Mouse (Mus musculus) embryonic facial prominence, embryonic 11.5 days (tissue): ENCODE results near the gene Sugct. TPM values are rescaled to one million over a fixed set of nuclear protein-coding genes. Genes with fewer than 3 reads are reported as not detected.

Experiments
- ATAC-seq: fragments of 200-750 bp; cut with Nextera tagmentation; replicated peaks from 2 replicates; pipeline ENCODE4 v1.8.0; 2017; ENCODE audit warnings: low read depth; ENCODE audit not compliant: insufficient number of reproducible peaks, low FRiP score, low TSS enrichment
- DNase-seq: peaks from one replicate; pipeline ENCODE4 v3.0.0-alpha.2; 2015; ENCODE audit warnings: low spot score
- H3K27ac ChIP-seq: fragments of 300-500 bp; sonication (generic); replicated peaks from 2 replicates; pipeline ENCODE4 v1.5.1; 2014; ENCODE audit warnings: mild to moderate bottlenecking, low read depth, low read length, control low read depth
- H3K27me3 ChIP-seq: fragments of 300-500 bp; sonication (generic); 2 replicates; pipeline ENCODE4 v1.6.1; 2014; ENCODE audit warnings: mild to moderate bottlenecking, low read length, moderate library complexity, mixed read lengths; ENCODE audit not compliant: control insufficient read depth, insufficient read depth
- H3K36me3 ChIP-seq: fragments of 300-500 bp; sonication (generic); replicated peaks from 2 replicates; pipeline ENCODE4 v1.6.1; 2014; ENCODE audit warnings: low read depth, mild to moderate bottlenecking, low read length, moderate library complexity, mixed read lengths; ENCODE audit not compliant: control insufficient read depth, insufficient read depth
- H3K4me1 ChIP-seq: fragments of 300-500 bp; sonication (generic); 2 replicates; pipeline ENCODE4 v1.6.1; 2014; ENCODE audit warnings: low read length, mixed read lengths; ENCODE audit not compliant: control insufficient read depth, insufficient read depth
- H3K4me2 ChIP-seq: fragments of 300-500 bp; sonication (generic); 2 replicates; pipeline ENCODE4 v1.6.1; 2014; ENCODE audit warnings: low read depth, mild to moderate bottlenecking, control low read depth, low read length, moderate library complexity
- H3K4me3 ChIP-seq: fragments of 300-500 bp; sonication (generic); 2 replicates; pipeline ENCODE4 v1.5.1; 2014; ENCODE audit warnings: low read depth, low read length, control low read depth
- H3K9ac ChIP-seq: fragments of 300-500 bp; sonication (generic); replicated peaks from 2 replicates; pipeline ENCODE4 v1.6.1; 2014; ENCODE audit warnings: mild to moderate bottlenecking, control low read depth, low read length
- H3K9me3 ChIP-seq: fragments of 300-500 bp; sonication (generic); replicated peaks from 2 replicates; pipeline ENCODE4 v1.6.1; 2016; ENCODE audit warnings: mild to moderate bottlenecking, low read length, inconsistent platforms, mixed read lengths; ENCODE audit not compliant: control insufficient read depth
- WGBS: fragments of 180-500 bp; shearing (Covaris S2); extraction: QIAGEN DNeasy Blood & Tissue Kit; methylation state at CpG from one replicate; pipeline ENCODE4 v1.1.7; 2014; 5-methylcytosine and 5-hydroxymethylcytosine counted together
- polyA plus RNA-seq: library from polyadenylated mRNA; unstranded; fragments of >200 nt; fragmentation: Nextera tagmentation; extraction: Ambion mirVana; gene quantifications from 2 replicates; pipeline ENCODE4 v1.2.1, GENCODE M21; 2014

Gene Sugct
- polyA plus RNA-seq, 1 experiment from 2014 or later = 5.2 TPM

DNA sequence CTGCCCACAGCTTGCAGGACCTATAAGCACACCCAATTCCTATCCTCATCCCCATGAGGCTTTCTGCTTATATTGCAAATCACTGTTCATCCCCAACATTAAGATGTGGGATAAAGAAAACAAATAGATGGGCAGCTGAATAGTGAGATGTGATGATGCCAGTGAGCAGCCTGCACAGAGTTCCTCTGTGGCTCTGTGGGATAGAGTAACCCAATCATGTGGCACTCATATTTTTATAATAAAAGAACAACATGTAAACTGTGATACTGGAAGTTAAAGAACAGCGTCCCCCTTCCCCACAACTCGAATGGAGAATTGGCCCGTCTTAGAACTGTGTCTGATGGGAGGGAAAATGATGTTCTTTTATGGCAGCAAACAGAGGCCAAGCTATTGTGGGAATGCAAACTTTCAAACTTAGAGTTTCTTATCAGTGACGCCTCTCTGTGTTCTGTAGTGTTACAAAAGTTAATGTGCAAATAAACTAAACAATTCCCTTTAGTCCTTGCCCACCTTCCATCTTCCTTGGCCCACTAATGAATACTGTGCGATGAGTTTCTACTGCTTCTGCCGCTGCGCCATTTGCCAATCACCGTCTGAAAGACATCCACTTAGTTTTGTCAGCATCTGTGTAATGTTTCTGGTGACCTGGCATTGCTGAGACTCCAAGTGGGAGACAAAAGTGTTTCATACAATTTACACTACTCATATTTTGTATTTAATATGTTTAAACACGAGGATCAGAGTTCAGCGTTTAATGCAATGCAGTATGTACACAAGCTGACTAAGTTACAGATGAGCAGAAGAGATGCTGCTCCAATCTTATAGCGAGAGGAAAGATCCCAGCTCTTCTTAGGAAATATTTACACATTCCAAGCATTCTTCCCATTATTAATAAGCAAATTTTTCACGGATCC lies 756.5 kb downstream of the Sugct start:
- H3K9me3 ChIP-seq = no peaks in the 10 kb centered on the region
- H3K27ac ChIP-seq = no peak overlapping the region
- no peak overlapping the region for H3K4me2 ChIP-seq
- DNase-seq (no peak), ATAC-seq (no peak)
- no peaks in the 10 kb centered on the region for H3K36me3 ChIP-seq
- no peak overlapping the region for H3K9ac ChIP-seq
- no peaks in the 10 kb centered on the region for H3K27me3 ChIP-seq
- no peaks in the 10 kb centered on the region for H3K4me1 ChIP-seq
- no peak overlapping the region for H3K4me3 ChIP-seq
- WGBS = 89% methylated on average over 12 of the region's 12 CpGs

GRCm38 (mm10) chr13:16937422-16938202 lies 757.7 kb downstream of the Sugct start:
- Histone ChIP-seq H3K4me1 (no peaks in the 10 kb centered on the region), H3K36me3 (no peaks in the 10 kb centered on the region), H3K4me3 (no peak overlapping the region), H3K9me3 (no peaks in the 10 kb centered on the region), H3K4me2 (no peak overlapping the region), H3K9ac (no peak overlapping the region), H3K27ac (no peak overlapping the region), H3K27me3 (no peaks in the 10 kb centered on the region)
- DNase-seq (no peak), ATAC-seq (no peak)
- WGBS = 83% methylated on average over 11 of the region's 11 CpGs

DNA sequence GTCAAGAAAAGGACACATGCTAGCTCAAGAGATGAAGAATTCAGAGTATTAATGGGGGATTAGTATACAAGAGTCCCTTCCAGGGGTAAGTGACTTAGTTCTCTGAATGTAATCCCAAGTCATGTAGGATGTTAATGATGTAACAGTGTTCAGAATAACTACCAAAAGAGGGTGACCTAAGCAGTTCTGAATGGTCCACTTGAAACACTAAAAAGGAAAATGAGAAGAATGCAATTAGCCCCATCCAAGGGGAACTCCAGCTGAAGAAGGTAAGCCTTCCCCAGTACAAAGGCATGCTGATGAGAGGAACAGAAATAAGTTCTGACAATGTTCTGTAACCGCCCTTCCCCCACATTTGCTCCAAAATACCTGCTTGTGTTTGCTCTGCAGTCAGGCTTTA lies 760.3 kb downstream of the Sugct start:
- no peak overlapping the region for H3K4me2 ChIP-seq
- no peak overlapping the region for H3K27ac ChIP-seq
- H3K36me3 ChIP-seq = no peaks in the 10 kb centered on the region
- no peak overlapping the region for H3K9ac ChIP-seq
- no peaks in the 10 kb centered on the region for H3K4me1 ChIP-seq
- DNase-seq (no peak), ATAC-seq (no peak)
- no peaks in the 10 kb centered on the region for H3K27me3 ChIP-seq
- no peaks in the 10 kb centered on the region for H3K9me3 ChIP-seq
- 75% methylated on average over 1 of the region's 1 CpGs for WGBS
- no peak overlapping the region for H3K4me3 ChIP-seq

DNA sequence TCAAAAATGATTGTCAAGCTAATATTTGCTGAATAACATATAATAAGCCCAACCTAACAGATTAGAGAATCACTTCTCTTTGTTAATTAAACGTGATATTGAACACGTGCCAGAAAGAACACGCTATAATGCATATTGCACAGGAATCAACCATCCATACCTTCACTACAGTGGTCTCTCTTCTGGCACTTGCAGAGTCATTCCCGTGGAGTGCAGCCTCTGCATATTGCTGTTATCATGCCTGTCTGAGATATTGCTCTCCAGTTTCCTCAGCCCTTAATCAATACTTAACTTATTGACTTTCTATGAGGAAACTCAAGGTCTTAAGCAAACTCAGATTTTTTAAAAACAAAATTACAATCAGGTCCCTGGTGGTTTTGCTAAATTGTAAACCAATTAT lies 761.8 kb downstream of the Sugct start:
- Histone ChIP-seq H3K27ac (no peak overlapping the region), H3K36me3 (no peaks in the 10 kb centered on the region), H3K4me1 (no peaks in the 10 kb centered on the region), H3K4me3 (no peak overlapping the region), H3K9ac (no peak overlapping the region), H3K4me2 (no peak overlapping the region), H3K27me3 (no peaks in the 10 kb centered on the region), H3K9me3 (no peaks in the 10 kb centered on the region)
- no peak for ATAC-seq
- WGBS = 92% methylated on average over 4 of the region's 4 CpGs
- DNase-seq = no peak

DNA sequence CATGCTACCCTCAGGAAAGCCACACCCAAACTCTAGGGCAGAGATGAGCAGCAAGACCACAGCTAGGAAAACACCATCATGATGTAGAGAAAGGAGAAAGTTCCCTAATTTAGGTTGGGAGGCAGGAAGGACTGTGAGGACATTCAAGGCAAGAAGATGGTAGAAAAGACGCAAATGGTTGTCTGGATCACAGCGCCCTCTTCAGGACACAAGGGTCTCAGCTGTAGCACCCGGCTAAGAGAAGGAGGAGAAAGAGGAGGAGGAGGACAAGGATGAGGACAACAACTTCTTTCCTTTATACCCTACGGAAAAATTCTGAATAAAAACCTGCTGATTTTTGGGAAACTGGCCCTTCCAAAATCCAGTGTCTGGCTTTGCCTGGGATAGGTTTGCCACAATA lies 774.0 kb downstream of the Sugct start:
- Histone ChIP-seq H3K27me3 (no peaks in the 10 kb centered on the region), H3K9ac (no peak overlapping the region), H3K4me3 (no peak overlapping the region), H3K4me2 (no peak overlapping the region), H3K9me3 (no peaks in the 10 kb centered on the region), H3K27ac (no peak overlapping the region), H3K36me3 (no peaks in the 10 kb centered on the region), H3K4me1 (no peaks in the 10 kb centered on the region)
- 40% methylated on average over 4 of the region's 4 CpGs for WGBS
- DNase-seq = no peak
- ATAC-seq = no peak

- Histone ChIP-seq H3K9ac (no peak overlapping the region), H3K4me1 (no peaks in the 10 kb centered on the region), H3K27ac (no peak overlapping the region), H3K4me3 (no peak overlapping the region), H3K9me3 (no peaks in the 10 kb centered on the region), H3K36me3 (no peaks in the 10 kb centered on the region), H3K27me3 (no peaks in the 10 kb centered on the region), H3K4me2 (no peak overlapping the region)
- DNase-seq (no peak), ATAC-seq (no peak)
Observed at GRCm38 (mm10) chr13:16915697-16916096, 779.7 kb downstream of the Sugct start.

GRCm38 (mm10) chr13:16912214-16912613 lies 783.1 kb downstream of the Sugct start:
- Histone ChIP-seq H3K4me3 (no peak overlapping the region), H3K4me2 (no peak overlapping the region), H3K36me3 (no peaks in the 10 kb centered on the region), H3K27me3 (no peaks in the 10 kb centered on the region), H3K27ac (no peak overlapping the region), H3K9ac (no peak overlapping the region), H3K9me3 (no peaks in the 10 kb centered on the region), H3K4me1 (no peaks in the 10 kb centered on the region)
- DNase-seq = no peak
- ATAC-seq = no peak

- no peak overlapping the region for H3K4me2 ChIP-seq
- H3K36me3 ChIP-seq = no peaks in the 10 kb centered on the region
- no peak overlapping the region for H3K4me3 ChIP-seq
- H3K9ac ChIP-seq = no peak overlapping the region
- H3K27ac ChIP-seq = no peak overlapping the region
- ATAC-seq (no peak), DNase-seq (no peak)
- 95% methylated on average over 1 of the region's 1 CpGs for WGBS
- H3K4me1 ChIP-seq = no peaks in the 10 kb centered on the region
- H3K27me3 ChIP-seq = no peaks in the 10 kb centered on the region
- H3K9me3 ChIP-seq = no peaks in the 10 kb centered on the region
Observed at GRCm38 (mm10) chr13:16906974-16907373, 788.4 kb downstream of the Sugct start.
